Mouse (Mus musculus): ENCODE data around the gene Csf2.

Gene Csf2

DNA sequence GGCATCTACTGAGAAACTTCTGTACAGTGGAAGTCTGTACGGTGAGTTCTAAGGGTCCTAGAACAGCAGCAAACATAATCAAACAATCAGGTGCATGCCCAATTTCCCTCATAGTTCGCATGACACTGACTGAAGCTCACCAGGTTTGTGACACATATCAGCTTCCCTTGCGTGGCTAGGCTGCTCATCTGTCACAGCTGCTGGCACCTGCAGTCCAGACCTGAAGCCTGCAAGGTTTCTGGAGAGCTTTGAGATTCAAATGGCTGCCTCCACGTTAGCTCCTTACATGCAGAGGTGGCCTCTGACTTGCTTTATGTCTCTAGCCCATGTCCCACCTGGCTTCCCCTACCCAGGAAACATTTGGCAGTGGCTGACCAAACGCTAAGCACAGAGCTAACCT, 35.8 kb downstream of the Csf2 start:
- TF ChIP-seq GATA4 (IDR thresholded peaks at IDR 0.05; ENCODE audit: insufficient replicate concordance, low read length) = no peak

DNA sequence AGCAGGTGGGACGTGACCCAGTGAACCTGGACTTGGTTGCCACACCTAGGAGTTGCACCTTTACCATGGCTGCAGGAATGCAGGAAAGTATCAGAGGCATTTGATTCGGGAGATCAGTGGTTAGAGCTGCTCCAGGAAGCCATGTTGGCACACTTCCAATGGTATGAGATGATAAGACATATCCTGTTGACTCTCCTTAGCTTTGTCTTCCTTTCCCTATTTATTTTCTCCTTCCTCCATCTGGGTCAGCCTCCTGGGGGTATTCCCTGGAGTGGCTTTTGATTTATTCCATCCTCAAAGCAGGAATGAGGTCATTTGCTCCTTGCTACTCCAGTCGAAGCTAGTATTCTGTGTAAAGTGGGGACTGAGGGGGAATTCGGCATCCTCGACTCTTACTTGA, 42.5 kb downstream of the Csf2 start:
- TF ChIP-seq GATA4 (IDR thresholded peaks at IDR 0.05; ENCODE audit: insufficient replicate concordance, low read length) = no peak

DNA sequence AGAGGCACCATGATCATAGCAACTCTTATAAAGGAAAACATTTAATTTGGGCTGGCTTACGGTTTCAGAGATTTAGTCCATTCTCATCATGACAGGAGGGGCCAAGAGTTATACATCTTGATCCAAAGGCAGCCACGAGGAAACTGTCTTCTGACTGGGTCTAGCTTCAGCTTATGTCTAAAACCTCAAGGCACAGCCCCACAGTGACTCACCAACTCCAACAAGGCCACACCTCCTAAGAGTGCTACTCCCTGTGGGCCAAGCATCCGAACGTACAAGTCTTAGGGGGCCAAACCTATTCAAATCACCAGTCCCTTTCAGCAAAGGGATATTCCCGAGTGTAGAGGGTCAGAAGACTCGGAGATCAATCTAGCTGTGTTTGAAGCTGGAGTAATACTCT, 44.1 kb downstream of the Csf2 start:
- TF ChIP-seq GATA4 (IDR thresholded peaks at IDR 0.05; ENCODE audit: insufficient replicate concordance, low read length) = no peak

DNA sequence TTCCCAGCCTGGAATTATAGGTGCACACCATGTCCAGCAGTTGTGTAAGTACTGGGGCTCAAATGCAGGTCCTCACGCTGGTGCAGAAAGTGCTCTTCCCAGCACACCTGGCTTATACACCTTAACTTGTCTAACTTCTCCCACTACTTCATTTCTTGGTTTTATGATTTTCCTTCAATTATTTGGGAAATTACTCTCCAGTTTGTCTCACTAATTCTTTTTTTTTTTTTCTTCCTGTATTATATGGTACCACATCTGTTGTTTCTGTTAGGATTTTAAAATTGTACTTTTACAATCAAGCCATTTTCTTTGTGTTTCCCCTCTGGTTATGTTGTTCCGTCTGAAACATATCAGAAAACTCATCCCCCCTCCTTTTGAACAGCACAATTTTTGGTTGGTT, 44.7 kb downstream of the Csf2 start:
- no peak for TF ChIP-seq GATA4 (IDR thresholded peaks at IDR 0.05; ENCODE audit: insufficient replicate concordance, low read length)

DNA sequence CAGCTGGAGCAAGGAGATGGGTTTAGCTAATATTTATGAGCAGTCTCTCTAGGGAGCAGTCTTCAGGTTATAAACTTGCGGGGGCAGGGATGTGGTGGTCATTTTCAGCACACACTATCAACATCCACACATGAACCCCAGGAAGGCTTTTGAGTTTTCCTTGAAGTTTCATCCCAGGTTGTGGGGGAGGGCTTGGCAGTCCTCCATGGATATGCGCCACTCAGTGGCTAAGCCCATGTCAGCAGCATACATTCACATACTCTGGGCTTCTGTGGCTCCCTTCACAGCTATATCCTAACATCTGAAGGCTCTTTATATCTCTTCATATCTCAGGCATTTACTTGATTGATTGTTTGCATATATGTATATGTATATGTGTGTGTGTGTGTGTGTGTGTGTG, 46.3 kb downstream of the Csf2 start:
- no peak for TF ChIP-seq GATA4 (IDR thresholded peaks at IDR 0.05; ENCODE audit: insufficient replicate concordance, low read length)

DNA sequence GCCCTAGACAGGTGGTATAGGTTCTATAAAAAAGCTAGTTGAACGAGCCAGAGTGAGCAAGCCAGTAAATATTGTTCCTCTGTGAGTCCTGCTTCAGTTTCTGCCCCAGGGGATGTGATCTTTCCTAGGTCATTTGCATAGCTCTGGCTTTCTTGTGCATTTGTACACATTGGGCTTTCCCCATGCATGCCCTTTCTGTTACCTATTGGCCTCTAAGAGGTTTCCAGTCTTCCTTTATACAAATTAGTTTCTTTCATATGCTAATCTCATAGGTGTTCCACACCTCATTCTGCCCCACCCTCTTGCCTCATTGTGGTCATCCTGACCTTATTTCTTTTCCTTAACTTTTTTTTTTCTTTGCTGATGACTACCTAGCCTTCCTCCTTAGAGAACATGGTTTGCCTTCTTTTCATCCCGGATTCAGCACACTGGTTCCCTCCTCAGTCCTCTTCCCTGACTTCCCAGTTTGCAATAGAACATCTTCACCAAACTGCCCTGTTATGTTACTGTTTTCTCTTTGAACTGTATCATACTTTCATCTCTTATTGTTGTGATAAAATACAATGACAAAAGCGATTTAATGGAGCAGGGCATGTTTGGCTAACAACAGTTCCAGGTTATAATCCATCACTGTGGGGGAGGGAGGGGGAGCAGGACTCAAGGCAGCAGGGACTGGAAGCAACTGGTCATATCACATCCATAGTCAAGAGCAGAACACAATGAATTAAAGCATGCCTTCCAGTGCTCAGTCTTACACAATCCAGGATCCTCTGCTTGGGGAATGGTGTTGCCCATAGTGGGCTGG, 47.4 kb downstream of the Csf2 start:
- TF ChIP-seq GATA4 (IDR thresholded peaks at IDR 0.05; ENCODE audit: insufficient replicate concordance, low read length) = no peak

DNA sequence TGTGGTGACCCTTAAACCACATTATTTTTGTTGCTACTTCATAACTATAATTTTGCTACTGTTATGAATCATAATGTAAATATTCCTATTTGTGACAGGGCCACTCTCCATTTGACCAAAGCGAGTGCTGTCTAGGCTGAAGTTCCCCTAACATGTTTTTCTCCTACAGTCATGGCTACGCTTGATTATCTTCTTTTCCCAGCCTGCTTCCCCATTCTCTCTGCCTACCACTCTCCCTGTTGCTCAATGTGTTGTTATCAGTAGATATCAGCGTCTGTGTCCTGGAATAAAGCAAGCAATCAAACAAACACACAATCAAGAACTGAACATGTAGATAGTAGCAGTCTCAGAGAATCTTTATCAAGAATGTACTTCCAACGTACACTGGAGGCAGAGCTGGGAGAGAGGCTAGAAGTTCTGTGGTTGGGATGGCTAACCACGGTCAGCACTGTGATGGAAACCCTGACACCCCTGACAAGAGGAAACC, 48.1 kb downstream of the Csf2 start:
- no peak for TF ChIP-seq GATA4 (IDR thresholded peaks at IDR 0.05; ENCODE audit: insufficient replicate concordance, low read length)

Data from liver, adult (tissue).